Mouse (Mus musculus) ES-E14 (cell line): ENCODE results near the gene Dnah6. TPM values are rescaled to one million over a fixed set of nuclear protein-coding genes. Genes with fewer than 3 reads are reported as not detected.

Experiments
- DNase-seq: peaks from one replicate; pipeline ENCODE4 v3.0.0-alpha.2; 2013; ENCODE audit warnings: low read depth, low spot score
- H3K27ac ChIP-seq: 2 replicates; pipeline ENCODE4 v1.5.1; 2012; ENCODE audit warnings: low read depth, mild to moderate bottlenecking, low read length, moderate library complexity, mixed read lengths; ENCODE audit not compliant: poor library complexity, insufficient read depth, severe bottlenecking
- H3K36me3 ChIP-seq: 2 replicates; pipeline ENCODE4 v1.6.1; 2012; ENCODE audit warnings: mild to moderate bottlenecking, low read length, moderate library complexity, mixed read lengths; ENCODE audit not compliant: control insufficient read depth, poor library complexity, insufficient read depth, severe bottlenecking
- H3K4me1 ChIP-seq, 2 experiments: fragments of 150-350 bp in 1 of 2; sonication (generic) in 1 of 2; 2 replicates each; pipeline ENCODE4 v1.6.1; 2012; ENCODE audit warnings: low read length in 2 of 2, mild to moderate bottlenecking in 1 of 2, mixed read lengths in 1 of 2; ENCODE audit not compliant: control insufficient read depth in 2 of 2, insufficient read depth in 2 of 2, poor library complexity in 1 of 2
- H3K4me3 ChIP-seq, 2 experiments: fragments of 150-350 bp in 1 of 2; sonication (generic) in 1 of 2; 2 replicates each; pipeline ENCODE4 v1.5.1; 2012; ENCODE audit warnings: low read length in 2 of 2, low read depth in 1 of 2, mild to moderate bottlenecking in 1 of 2, mixed read lengths in 1 of 2; ENCODE audit not compliant: insufficient read depth in 1 of 2, poor library complexity in 1 of 2, severe bottlenecking in 1 of 2
- H3K9ac ChIP-seq: 2 replicates; pipeline ENCODE4 v1.6.1; 2012; ENCODE audit warnings: low read depth, mild to moderate bottlenecking, low read length, mixed read lengths; ENCODE audit not compliant: poor library complexity, insufficient read depth, severe bottlenecking
- H3K9me3 ChIP-seq: fragments of 150-350 bp; sonication (generic); 2 replicates; pipeline ENCODE4 v1.6.1; 2012; ENCODE audit warnings: low read depth, mild to moderate bottlenecking, low read length; ENCODE audit not compliant: control insufficient read depth, insufficient read depth
- CHD2 ChIP-seq: IDR thresholded peaks from 2 replicates; pipeline ENCODE4 v1.6.1; 2014; ENCODE audit warnings: mild to moderate bottlenecking, low read depth, low read length, inconsistent platforms
- HCFC1 ChIP-seq: IDR thresholded peaks from 2 replicates; pipeline ENCODE4 v1.6.1; 2012; ENCODE audit warnings: low read length, inconsistent platforms, borderline replicate concordance; ENCODE audit not compliant: insufficient read depth
- MAFK ChIP-seq: IDR thresholded peaks from 2 replicates; pipeline ENCODE4 v1.6.1; 2014; ENCODE audit warnings: mild to moderate bottlenecking, low read depth, low read length, inconsistent platforms; ENCODE audit not compliant: insufficient read depth
- ZC3H11A ChIP-seq: IDR thresholded peaks from 2 replicates; pipeline ENCODE4 v1.6.1; 2012; ENCODE audit warnings: low read depth, mild to moderate bottlenecking, inconsistent platforms, low read length, borderline replicate concordance
- ZNF384 ChIP-seq: IDR thresholded peaks from 2 replicates; pipeline ENCODE4 v1.6.1; 2012; ENCODE audit warnings: low read depth, low read length, inconsistent platforms
- in situ Hi-C, 2 experiments: fragments of 600-800 bp; cut with MboI; formaldehyde crosslinking; loops; one replicate each; pipeline ENCODE4 v1.15.1; 2025; ENCODE audit warnings: low sequenced_read_pairs in 2 of 2, inconsistent platforms in 1 of 2; ENCODE audit not compliant: unreplicated experiment in 2 of 2
- total RNA-seq: library from RNA; depleted of rRNA; stranded (reverse); fragments of 300-350 nt; gene quantifications from 2 replicates; pipeline ENCODE4 v1.2.3, GENCODE M21; 2012

Dnah6 gene
- total RNA-seq, 1 experiment = 0.54 TPM

DNA sequence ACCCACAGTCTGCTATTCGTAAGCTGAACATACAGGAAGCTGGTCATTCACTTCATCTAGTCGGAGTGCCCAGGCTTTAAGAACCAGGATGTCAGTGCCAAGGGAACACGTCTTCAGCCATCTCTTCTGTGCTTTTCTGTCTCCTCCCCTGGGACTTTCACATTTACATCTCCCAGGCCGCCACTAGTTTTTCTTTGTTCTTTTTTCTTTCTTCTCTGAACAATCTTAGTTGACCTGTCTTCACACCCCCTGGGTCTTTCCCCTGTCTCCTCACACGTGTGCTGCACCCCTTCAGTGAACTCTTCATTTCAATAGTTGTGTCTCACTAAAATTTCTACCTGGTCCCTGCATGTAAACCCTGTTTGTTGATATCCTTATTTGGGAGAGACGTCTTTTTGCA, 179.2 kb downstream of the Dnah6 start:
- no peak overlapping the region for H3K9ac ChIP-seq
- TF ChIP-seq ZNF384 = no peak
- no peak for TF ChIP-seq CHD2
- no peak for TF ChIP-seq ZC3H11A

DNA sequence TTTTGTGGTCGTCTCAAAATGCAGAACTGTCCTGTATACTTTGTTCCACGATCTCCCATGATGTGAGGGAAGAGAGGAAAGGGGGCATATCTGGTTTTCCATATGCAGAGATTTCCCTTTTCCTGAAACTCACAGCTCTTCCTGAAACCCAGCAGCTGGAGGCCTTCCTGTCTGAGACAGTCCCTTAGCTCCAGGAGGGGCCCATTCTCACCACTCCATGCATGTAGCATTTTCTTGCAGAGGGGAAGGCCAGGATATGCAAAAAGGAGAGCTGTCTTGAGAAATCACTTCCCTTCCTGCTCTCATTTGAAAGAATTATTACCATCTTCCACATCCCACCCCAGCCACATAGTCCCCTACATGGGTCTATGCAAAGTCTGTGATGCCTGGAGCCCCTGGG, 183.2 kb downstream of the Dnah6 start:
- H3K27ac ChIP-seq = no peak overlapping the region
- TF ChIP-seq ZC3H11A (no peak), CHD2 (no peak), MAFK (no peak), ZNF384 (no peak), HCFC1 (no peak)
- H3K36me3 ChIP-seq = no peaks in the 10 kb centered on the region
- no peak for DNase-seq
- no peak overlapping the region for H3K9ac ChIP-seq
- H3K4me3 ChIP-seq = no peak overlapping the region
- no peaks in the 10 kb centered on the region for H3K4me1 ChIP-seq
- no peaks in the 10 kb centered on the region for H3K9me3 ChIP-seq
- in situ Hi-C loops = no loop called here

More for the DNA sequence above, 179.2 kb downstream of the Dnah6 start:
- no peaks in the 10 kb centered on the region for H3K9me3 ChIP-seq
- H3K27ac ChIP-seq = no peak overlapping the region
- H3K4me3 ChIP-seq = no peak overlapping the region
- in situ Hi-C loops = no loop called here
- no peaks in the 10 kb centered on the region for H3K4me1 ChIP-seq
- no peaks in the 10 kb centered on the region for H3K36me3 ChIP-seq
- DNase-seq = no peak

DNA sequence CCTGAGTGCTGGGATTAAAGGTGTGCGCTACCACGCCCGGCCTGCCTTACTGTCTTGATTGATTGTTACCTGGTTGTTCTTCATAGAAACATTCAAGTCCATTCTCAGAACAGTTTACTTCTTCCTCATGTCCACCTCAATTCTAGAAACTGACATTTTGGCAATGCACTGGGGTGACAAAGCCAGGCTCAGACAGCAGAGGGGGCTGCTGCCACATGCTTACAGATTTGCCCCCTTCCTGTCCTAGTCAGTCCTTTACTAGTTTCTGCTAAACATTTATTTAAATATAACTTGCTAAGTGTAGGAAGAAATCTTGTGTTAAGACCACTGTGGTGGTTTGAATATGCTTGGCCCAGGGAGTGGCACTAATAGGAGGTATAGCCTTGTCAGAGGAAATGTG, 192.6 kb downstream of the Dnah6 start:
- Histone ChIP-seq H3K9me3 (no peaks in the 10 kb centered on the region), H3K27ac (no peak overlapping the region), H3K4me1 (no peaks in the 10 kb centered on the region), H3K9ac (no peak overlapping the region), H3K4me3 (no peak overlapping the region), H3K36me3 (no peaks in the 10 kb centered on the region)
- no peak for DNase-seq
- TF ChIP-seq CHD2 = no peak
- no peak for TF ChIP-seq ZNF384
- TF ChIP-seq HCFC1 = no peak
- no peak for TF ChIP-seq MAFK
- TF ChIP-seq ZC3H11A = 0 out of 2 replicates have a peak, but pooled peaks have one; percentile 28
- in situ Hi-C loops = no loop called here

DNA sequence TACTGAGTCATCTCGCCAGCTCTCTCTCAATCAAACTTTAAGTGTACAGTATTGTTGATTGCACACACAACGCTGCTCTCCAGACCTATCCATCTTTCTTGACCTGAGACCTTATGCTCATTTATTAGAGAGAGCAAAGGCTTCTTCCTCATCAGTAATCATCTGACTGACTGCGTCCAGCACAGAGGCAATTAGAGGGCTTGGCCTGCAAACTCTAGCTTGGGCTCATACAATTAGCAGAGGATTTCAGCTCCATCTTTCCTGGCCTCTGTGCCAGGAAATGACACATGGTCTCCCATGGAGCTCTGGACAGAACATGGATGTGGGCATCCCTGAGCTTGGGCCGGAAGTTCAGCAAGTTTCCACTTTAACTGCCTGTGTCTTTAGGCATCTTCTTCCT, 193.6 kb downstream of the Dnah6 start:
- TF ChIP-seq ZNF384 (no peak), MAFK (no peak), CHD2 (no peak), ZC3H11A (no peak), HCFC1 (no peak)
- in situ Hi-C loops = no loop called here

DNA sequence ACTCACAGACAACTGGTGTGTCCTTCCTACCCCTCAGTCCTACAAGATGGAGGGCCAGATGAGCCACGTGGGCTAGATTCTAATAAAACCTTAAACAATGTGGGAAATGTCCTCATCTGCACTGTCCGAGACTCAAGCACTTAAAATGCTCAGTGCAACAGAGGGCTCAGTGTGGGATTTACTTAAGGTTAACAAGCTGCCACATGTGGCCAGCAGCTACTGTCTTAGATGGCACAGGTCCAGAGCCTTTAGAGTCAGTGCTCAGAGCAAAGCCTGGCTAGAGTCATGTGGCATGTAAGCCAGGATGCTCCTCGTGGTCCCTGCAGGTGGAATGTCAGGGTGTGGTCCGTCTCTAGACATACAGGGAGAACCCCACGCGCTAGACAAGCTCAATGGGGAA, 194.6 kb downstream of the Dnah6 start:
- no peaks in the 10 kb centered on the region for H3K9me3 ChIP-seq
- no peak for DNase-seq
- H3K36me3 ChIP-seq = no peaks in the 10 kb centered on the region
- TF ChIP-seq ZNF384 = no peak
- no peak for TF ChIP-seq ZC3H11A
- no peak for TF ChIP-seq CHD2
- no peak for TF ChIP-seq MAFK
- no peak for TF ChIP-seq HCFC1
- H3K4me1 ChIP-seq = no peaks in the 10 kb centered on the region
- no peak overlapping the region for H3K27ac ChIP-seq
- in situ Hi-C loops = no loop called here
- H3K9ac ChIP-seq = no peak overlapping the region
- H3K4me3 ChIP-seq = no peak overlapping the region

More for the DNA sequence above, 193.6 kb downstream of the Dnah6 start:
- H3K9ac ChIP-seq = no peak overlapping the region
- no peaks in the 10 kb centered on the region for H3K4me1 ChIP-seq
- H3K4me3 ChIP-seq = no peak overlapping the region
- DNase-seq = no peak
- H3K36me3 ChIP-seq = no peaks in the 10 kb centered on the region
- H3K9me3 ChIP-seq = no peaks in the 10 kb centered on the region
- no peak overlapping the region for H3K27ac ChIP-seq
